Mouse (Mus musculus) left cerebral cortex, postnatal 36 days (tissue): ENCODE measurements around the gene Fbxo31. TPM values are rescaled to one million over a fixed set of nuclear protein-coding genes. Genes with fewer than 3 reads are reported as not detected.

Experiments used
- DNase-seq, 2 experiments: peaks; one replicate each; pipeline ENCODE4 v3.0.0; 2021 to 2022; ENCODE audit warnings: low spot score in 2 of 2, mixed read lengths in 1 of 2
- intact Hi-C: fragments of 180-260 bp; cut with DNase I; formaldehyde crosslinking; loops from one replicate; pipeline ENCODE4 v1.15.1; 2025
- total RNA-seq, 2 experiments: library from RNA; stranded (reverse); gene quantifications; 2 replicates each; pipeline ENCODE4 v1.2.3; 2021

The Fbxo31 gene
- total RNA-seq, 2 experiments from 2014 or later: 98.8 to 116 TPM

DNA sequence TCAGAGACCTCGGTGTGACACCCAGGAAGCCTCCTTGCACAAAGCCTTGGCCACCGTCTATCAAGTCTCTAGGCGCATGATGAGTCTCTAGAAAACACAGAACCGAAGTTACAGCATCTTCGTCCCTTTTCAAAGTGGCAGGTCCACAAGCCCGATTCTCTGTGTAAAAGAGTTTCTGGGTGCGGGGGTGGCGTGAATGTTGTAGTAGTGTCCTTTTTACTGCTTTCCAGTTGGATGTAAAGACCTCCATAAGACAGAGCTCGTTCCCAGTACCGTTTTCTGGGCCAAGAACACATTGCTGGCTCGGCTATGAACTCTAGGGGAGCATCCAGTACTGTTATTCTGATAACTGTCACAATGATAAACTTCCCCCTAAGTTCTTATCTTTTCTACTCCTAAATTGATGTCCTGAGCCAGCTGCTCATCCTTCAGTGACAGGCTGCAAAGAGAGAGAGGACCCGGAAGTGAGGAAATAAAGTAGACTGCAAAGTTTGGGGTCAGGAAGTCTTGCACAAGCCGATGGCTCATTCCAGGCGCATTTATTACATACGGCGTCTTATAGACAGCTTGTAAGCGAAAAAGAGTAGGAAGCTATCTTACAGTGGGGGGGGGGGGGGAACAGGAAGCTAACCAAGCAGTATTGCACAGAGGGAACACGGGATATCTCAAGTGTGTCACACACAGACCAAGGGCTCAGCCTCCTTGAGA lies 53.3 kb downstream of the Fbxo31 start:
- no peak for DNase-seq
- intact Hi-C loops: no loop called here

DNA sequence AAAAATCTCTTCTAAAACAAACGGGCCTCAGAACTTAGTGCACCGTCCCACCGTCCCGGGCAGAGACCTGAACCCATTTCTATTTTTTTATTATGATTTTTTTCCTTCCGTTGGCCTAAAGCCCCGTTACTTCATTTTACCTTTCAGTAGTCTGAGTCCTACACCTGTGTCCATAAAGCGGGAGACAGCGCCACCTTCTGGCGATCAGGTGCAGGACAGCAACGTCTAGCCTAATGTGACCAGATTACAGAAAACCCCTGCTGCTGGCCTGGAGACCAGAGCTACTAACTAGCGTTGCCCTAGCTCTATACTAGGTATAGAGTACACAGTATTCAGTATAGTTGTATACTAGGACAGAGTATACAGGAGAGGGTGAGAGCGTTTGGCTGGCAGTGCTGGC lies 65.2 kb downstream of the Fbxo31 start:
- DNase-seq: peak; percentile 58 to 70
- intact Hi-C loops: loop anchor here (1.0 to 5.0 kb wide), 3 partner anchors 121 to 691 kb away; no protein-coding TSS in a partner anchor

DNA sequence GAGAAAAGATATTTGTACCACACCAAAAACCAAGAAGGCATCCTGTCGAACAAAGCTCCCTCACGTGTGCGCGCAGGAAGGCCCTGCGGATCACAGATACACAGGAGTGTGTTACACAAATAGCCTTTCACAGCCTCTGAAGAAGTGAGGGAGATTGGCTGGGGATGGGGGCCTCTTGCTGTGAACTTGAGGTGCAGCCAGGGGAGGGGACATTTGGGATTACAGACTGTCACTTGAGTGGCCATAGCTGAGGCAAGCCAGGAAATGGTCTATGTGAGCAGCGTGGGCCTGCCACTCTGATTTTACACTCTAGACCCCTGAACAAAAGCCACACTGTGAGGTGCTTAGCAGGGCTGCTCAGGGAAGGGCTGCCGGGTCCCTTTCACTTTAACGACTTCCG lies 66.9 kb downstream of the Fbxo31 start:
- intact Hi-C loops: loop anchor here (2.0 to 5.0 kb wide), 2 partner anchors 119 to 689 kb away; no protein-coding TSS in a partner anchor
- no peak for DNase-seq

Other genes starting within 250 kb of the Fbxo31 start
- gene 1700018B08Rik, start 34.5 kb downstream of the Fbxo31 start, total RNA-seq: not detected
- 100 to 1,000 TPM; 167 to 190 TPM for gene Map1lc3b, start 11.6 kb upstream of the Fbxo31 start, total RNA-seq
- gene Zcchc14, start 74.1 kb upstream of the Fbxo31 start, total RNA-seq: 10 to 100 TPM; 61.3 to 75.3 TPM
- gene Jph3, start 150.8 kb upstream of the Fbxo31 start, total RNA-seq: 100 to 1,000 TPM; 280 to 293 TPM